Mouse (Mus musculus) kidney, postnatal 25 days (tissue): ENCODE results near the gene Slc4a2.

Experiments used
- DNase-seq, 2 experiments: peaks; one replicate each; pipeline ENCODE4 v3.0.0; 2021; ENCODE audit warnings: mixed read lengths in 2 of 2

Gene Slc4a2

DNA sequence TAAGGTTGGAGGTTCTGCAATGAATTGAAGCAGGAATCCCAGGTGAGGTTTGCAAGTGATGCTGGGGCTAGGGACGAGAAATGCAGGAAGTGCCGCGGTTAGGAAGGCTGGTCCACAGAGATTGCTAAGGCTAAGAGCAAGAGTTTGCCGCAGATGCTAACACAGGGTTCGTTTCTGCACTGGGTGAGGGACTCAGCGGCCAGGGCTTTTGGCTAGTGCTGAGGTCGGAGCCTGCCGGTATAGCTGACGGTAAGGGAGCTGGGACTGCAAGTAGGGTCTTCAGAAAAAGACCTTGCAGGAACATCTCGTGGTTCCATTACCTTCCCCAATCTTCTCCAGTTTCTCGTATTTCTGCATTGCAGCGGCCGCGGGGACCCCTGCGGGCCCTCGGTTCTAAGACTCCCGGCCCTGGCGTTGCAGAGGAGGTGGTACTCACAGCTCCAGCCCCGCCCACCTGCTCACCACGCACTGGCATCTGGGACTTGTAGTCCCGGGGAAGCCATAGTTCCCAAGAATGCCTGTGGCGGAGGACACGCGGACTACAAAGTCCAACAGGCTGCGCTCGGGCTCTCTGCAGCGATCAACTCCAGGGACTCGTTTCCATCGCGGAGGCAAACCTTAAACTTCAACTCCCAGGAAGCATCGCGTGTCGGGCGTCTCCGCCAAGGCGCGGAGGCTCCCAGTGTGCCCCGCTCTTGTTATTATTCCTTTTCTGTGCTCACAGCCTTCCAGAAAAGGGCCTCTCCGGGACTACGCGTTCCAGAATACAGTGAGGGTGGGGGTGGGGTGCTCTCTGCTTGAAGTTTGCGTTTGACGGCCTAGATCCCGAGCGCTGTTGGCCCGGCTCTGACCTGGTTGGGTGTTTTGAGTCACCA lies at the start of gene Slc4a2, which contains the start of gene Cdk5:
Gene Slc4a2, plus strand, starts transcription at position 709 of the 875 bp plus-strand sequence.
Gene Cdk5, minus strand, starts transcription at position 402 of the 875 bp plus-strand sequence.
- peak; percentile 99 for DNase-seq

GRCm38 (mm10) chr5:24374216-24374615 lies 49.4 kb upstream of the Slc4a2 start:
- DNase-seq, result no peak

DNA sequence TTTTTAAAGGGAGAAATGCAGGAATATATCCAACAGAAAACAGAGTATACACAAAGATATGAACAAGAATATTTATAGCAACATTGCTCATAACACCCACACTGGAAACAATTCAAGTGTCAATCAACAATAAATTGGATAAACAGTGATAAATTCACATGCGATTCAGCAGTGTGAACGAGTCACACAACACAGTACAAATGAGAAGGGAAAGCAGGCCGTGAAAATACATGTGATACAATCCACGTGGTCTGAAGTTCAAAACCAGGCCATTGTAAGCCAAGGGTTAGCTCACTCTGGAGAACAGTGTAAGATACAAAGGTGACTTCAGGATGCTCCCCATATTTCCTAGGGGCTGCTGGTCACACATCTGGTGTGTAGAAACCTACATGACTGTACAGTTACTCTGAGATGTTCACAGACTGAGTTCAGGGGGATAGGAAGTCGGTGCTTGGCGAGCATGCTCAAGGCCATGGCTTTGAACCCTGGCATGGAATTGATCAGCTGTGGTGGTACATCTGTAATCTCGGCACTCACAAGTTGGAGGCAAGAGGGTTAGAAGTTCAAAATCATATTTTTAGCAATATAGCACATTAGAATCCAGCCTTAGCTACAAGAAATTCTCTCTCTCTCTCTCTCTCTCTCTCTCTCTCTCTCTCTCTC lies 48.8 kb upstream of the Slc4a2 start:
- no peak for DNase-seq

- DNase-seq, result no peak
Measured at GRCm38 (mm10) chr5:24378700-24379099, 44.9 kb upstream of the Slc4a2 start.

DNA sequence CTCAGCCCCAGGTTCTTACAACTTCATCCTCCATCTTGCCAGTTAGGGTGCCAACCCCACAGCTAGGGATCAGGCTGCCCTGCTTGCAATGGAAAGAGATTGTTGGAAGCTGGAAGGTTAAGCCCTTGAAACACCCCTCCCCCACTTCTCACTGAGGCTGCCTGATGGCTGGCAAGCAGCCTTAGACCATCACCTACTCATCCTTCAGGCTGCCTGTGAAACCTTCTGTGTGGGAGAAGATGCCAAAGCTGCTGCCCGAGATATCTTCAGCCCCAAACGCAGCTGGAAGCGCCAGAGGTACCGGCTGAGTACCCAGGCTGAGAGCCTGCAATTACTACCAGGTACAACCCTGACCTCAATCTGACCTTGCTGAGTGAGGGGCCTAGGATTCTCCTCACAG lies 44.1 kb upstream of the Slc4a2 start:
- no peak for DNase-seq

DNA sequence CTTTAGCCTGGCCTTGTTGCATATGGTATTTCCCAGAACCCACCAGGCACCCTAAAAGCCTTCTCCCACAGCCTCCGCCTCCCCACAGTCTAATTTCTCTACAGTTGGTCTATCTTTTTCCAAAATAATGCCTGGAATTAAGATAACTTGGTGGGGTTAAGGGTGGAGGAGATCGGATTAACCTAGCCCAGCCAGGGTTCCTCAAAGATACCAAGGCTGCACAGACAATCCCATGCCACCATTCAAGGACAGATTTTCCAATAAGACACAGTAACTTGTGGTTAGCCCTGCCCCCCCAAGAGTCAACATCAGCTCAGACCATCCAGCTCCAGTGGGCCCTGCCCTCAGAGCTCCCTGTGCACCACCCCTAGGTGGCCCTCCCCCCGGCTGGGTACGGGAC lies 43.1 kb upstream of the Slc4a2 start:
- DNase-seq, result no peak

- no peak for DNase-seq
Measured at GRCm38 (mm10) chr5:24381486-24381885, 42.2 kb upstream of the Slc4a2 start.

DNA sequence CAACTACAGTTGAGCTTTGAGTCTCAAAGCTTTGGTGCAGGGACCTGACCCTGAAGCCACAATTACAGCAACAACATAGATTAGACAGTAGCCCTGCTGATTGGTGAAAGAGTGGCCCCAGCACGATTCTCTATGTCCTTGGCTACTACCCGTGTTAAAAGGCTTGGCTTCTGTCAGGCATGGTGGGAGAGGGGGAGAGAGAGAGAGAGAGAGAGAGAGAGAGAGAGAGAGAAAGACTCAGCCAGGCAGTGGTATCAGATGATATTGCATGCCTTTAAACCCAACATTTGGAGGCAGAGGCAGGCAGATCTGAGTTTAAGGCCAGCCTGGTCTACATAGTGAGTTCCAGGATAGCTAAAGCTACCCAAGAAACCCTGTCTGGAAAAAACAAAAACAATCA lies 41.6 kb upstream of the Slc4a2 start:
- DNase-seq, result no peak

- DNase-seq, result peak; percentile 93
Measured at GRCm38 (mm10) chr5:24383026-24383859, 40.4 kb upstream of the Slc4a2 start.

- DNase-seq, result peak; percentile 59 to 80
Measured at GRCm38 (mm10) chr5:24384407-24384806, 39.2 kb upstream of the Slc4a2 start.

DNA sequence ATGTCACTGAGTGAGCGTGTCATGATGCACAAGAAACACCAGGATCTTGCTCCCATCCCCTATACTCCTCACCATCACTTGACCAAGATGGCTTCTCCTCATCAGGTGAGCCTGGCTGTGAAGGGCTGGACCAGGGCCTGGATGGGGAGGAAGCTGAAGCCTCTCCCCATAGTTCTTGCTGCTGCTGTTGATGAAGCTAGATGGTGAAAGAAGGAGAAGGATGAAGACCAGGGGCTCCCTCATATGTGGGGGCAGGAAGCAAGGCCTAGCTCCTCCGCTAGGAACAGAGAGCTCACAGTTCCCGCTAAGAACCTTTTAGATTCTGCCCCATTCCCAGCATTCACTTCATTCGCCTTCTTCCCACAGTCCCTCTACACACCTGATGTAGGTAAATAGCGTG lies 38.3 kb upstream of the Slc4a2 start:
- no peak for DNase-seq

DNA sequence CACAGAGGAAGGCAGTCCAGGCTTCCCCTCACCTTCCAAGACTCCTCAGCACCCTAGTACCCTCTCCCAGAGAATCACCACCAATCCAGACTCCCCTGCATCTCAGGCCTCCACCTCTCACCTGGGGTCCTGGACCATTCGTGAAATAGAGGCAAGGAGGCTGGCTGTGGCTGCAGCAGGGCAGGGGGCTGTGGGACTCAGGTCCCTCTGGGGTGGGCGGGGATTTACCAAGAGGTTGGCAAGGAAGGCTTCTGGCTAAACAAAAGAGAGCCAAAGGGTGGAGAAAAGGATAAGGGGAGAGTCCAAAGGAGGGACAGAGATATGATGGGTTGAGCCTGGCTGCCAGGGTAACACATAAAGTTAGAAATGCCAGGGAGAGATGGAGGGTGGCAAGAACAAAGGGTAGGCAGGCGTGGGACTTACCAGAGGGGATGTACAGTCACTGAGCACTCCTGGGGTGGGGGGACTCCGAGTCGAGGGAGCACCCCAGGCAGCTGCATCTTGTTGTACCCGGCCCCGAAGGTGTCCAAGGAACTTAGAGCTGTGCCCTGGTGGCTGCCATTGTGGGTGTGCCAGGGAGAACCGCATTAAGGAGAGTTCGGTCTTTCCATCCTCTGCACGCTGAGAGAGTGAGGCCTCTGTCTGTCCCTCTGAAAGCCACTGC lies 37.6 kb upstream of the Slc4a2 start:
- no peak for DNase-seq

DNA sequence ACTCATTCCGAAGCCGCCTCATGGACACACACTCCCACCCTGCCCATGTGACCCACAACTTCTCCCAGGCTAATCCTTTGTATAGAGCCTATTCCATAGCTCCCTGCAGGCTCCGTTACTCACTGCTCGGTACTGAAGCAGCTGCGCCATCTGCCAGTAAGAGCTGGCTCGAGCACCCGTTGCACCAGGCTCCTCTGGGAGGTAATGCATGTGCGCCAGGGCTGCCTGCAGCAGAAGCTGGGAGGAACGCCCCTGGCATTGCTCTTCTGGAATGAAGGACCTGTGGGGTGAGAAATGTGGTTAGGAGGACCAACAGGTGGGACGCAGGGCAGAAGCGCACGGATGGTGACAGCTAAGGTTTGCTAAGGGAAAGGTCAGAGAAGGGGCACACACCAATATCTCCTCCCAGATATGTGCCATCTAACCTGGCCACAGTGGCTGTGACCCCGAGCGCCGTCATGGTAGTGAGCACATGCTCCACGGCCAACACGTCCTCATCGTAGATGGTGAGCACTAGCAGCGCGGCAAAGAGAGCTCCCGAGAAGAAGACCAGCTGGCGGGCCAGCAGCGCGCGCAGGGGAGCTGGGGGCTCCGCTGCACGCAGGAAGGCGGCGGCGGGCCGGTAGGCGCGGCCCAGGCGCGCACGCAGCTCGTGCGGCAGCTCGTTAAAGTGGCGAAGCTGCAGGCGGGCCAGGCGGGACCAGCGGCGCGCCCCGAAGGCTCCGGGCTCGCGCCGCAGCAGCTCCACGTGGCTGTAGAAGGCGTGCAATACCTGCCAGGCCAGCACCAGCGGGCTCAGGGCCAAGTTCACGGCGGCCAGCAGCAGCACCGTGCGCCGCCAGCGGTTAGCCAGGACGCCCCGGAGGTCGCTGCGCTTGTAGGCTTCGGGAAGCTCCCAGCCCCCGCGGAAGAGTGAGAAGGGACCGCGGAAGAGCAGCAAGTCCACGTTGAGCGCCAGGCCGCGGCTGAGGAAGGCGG lies 36.1 kb upstream of the Slc4a2 start:
- DNase-seq, result peak; percentile 85 to 92

- DNase-seq, result no peak
Measured at GRCm38 (mm10) chr5:24388246-24388915, 35.3 kb upstream of the Slc4a2 start.

DNA sequence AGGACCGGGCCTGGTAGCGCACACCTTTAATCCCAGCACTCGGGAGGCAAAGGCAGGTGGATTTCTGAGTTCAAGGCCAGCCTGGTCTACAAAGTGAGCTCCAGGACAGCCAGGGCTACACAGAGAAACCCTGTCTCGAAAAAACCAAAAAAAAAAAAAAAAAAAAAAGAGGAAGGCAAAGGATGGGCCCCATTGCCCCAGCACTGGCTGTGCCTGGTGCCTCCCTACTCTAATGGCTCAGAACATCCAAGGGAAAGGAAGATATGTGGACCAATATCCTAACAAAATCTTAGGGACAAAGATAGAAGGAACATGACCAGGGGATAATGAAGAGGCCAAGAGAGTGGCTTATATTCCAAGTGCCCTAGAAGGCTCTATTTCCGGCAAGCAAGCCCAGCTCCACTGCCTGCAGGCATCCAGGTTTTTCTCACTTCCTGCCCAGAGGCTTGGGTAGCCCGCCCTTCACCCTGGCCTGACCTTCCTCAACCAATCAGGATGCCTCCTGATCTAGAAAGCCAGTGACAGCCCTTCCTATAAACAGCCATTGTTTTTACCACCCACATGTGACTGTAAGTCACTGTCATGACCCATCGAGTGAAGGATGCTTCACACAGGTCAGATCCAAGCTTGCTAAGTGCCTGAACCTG lies 34.5 kb upstream of the Slc4a2 start:
- peak; percentile 30 to 66 for DNase-seq

DNA sequence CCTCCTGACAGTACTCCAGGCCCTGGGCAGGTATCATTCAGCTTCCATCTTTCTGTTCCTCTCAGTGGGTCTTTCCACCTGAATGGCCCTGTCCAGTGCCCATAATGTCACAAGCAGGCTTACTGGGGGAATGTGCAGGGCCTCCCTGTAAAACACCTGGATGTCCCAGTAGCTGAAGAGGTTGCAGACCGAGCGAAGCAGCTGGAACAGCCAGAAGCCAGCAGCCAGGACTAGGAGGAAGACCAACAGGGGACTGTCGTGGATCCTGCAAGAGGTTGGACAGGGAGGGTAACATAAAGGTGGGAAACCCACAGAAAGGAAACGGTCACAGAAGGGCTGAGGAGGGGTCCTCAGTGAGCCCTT lies 34.0 kb upstream of the Slc4a2 start:
- DNase-seq, result no peak

DNA sequence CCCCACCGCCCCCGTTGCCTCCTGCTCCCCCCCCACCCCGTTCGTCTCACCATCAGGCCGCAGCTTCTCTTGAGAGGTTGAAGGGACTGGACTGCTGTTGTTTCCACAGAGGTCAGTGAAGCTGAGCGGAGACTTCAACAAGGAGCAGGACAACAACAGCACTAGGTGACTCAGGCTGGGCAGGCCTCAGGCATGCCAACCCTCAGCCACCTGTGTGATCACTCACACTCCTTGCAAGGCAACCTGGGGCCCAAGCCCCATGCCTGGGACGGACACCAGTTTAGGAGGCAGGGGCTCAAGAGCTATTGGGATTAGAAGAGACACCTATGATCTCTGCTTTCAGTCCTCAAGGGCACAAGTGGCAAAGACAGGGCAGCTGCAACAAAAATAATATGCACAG lies 31.8 kb upstream of the Slc4a2 start, which contains the start of gene Atg9b:
Gene Atg9b, minus strand, starts transcription at position 280 of the 400 bp plus-strand sequence.
- DNase-seq, result no peak

- no peak for DNase-seq
Measured at GRCm38 (mm10) chr5:24392724-24393123, 30.9 kb upstream of the Slc4a2 start.

- DNase-seq, result peak; percentile 86 to 89
Measured at GRCm38 (mm10) chr5:24393392-24393997, 30.1 kb upstream of the Slc4a2 start, which contains the start of gene Abcb8. Gene Abcb8, plus strand, starts transcription at chr5:24393663.
